Mouse (Mus musculus): ENCODE results near the gene Plekha7.

Plekha7 gene

GRCm38 (mm10) chr7:116226316-116226715, 81.9 kb downstream of the Plekha7 start:
- in situ Hi-C loops (cut with MboI, MseI): loop anchor here in 1 of 2 experiments (25.0 kb wide), 1 partner anchor 386 kb away; no protein-coding TSS in a partner anchor

- in situ Hi-C loops (cut with MboI, MseI): no loop called here
These were observed 83.6 kb downstream of the Plekha7 start for GRCm38 (mm10) chr7:116224543-116224942.

GRCm38 (mm10) chr7:116223010-116223783, 85.0 kb downstream of the Plekha7 start:
- in situ Hi-C loops (cut with MboI, MseI): no loop called here

GRCm38 (mm10) chr7:116222288-116223009, 85.7 kb downstream of the Plekha7 start:
- in situ Hi-C loops (cut with MboI, MseI): no loop called here

GRCm38 (mm10) chr7:116221883-116222282, 86.3 kb downstream of the Plekha7 start:
- in situ Hi-C loops (cut with MboI, MseI): no loop called here

- in situ Hi-C loops (cut with MboI, MseI): no loop called here
These were observed 88.0 kb downstream of the Plekha7 start for GRCm38 (mm10) chr7:116220103-116220707.

GRCm38 (mm10) chr7:116217747-116218146, 90.4 kb downstream of the Plekha7 start:
- in situ Hi-C loops (cut with MboI, MseI): no loop called here

- in situ Hi-C loops (cut with MboI, MseI): no loop called here
These were observed 96.3 kb downstream of the Plekha7 start for GRCm38 (mm10) chr7:116211904-116212303.

- in situ Hi-C loops (cut with MboI, MseI): no loop called here
These were observed 98.1 kb downstream of the Plekha7 start for GRCm38 (mm10) chr7:116209926-116210631.

GRCm38 (mm10) chr7:116208880-116209279, 99.3 kb downstream of the Plekha7 start:
- in situ Hi-C loops (cut with MboI, MseI): no loop called here

- in situ Hi-C loops (cut with MboI, MseI): no loop called here
These were observed 101.2 kb downstream of the Plekha7 start for GRCm38 (mm10) chr7:116206806-116207571.

- in situ Hi-C loops (cut with MboI, MseI): no loop called here
These were observed 102.7 kb downstream of the Plekha7 start for GRCm38 (mm10) chr7:116205451-116205850.

GRCm38 (mm10) chr7:116202033-116202681, 106.0 kb downstream of the Plekha7 start:
- in situ Hi-C loops (cut with MboI, MseI): no loop called here

- in situ Hi-C loops (cut with MboI, MseI): no loop called here
These were observed 107.2 kb downstream of the Plekha7 start for GRCm38 (mm10) chr7:116200951-116201351.

GRCm38 (mm10) chr7:116200544-116200943, 107.6 kb downstream of the Plekha7 start:
- in situ Hi-C loops (cut with MboI, MseI): no loop called here

- in situ Hi-C loops (cut with MboI, MseI): loop anchor here in 1 of 2 experiments (10.0 kb wide), 1 partner anchor 1616 kb away; no protein-coding TSS in a partner anchor
These were observed 109.3 kb downstream of the Plekha7 start for GRCm38 (mm10) chr7:116198902-116199301.

- in situ Hi-C loops (cut with MboI, MseI): loop anchor here in 1 of 2 experiments (10.0 kb wide), 1 partner anchor 1616 kb away; no protein-coding TSS in a partner anchor
These were observed 109.8 kb downstream of the Plekha7 start for GRCm38 (mm10) chr7:116198407-116198806.

GRCm38 (mm10) chr7:116196974-116197679, 111.0 kb downstream of the Plekha7 start:
- in situ Hi-C loops (cut with MboI, MseI): loop anchor here in 1 of 2 experiments (10.0 kb wide), 1 partner anchor 1618 kb away; no protein-coding TSS in a partner anchor

- in situ Hi-C loops (cut with MboI, MseI): loop anchor here in 1 of 2 experiments (10.0 kb wide), 1 partner anchor 1620 kb away; no protein-coding TSS in a partner anchor
These were observed 113.2 kb downstream of the Plekha7 start for GRCm38 (mm10) chr7:116194996-116195395.
